Mouse (Mus musculus) G1E (cell line): ENCODE measurements around the gene 1810010H24Rik.

Experiments used
- CTCF ChIP-seq: IDR thresholded peaks from 2 replicates; pipeline ENCODE4 v1.5.1; 2012; ENCODE audit warnings: low read depth, low read length, inconsistent platforms, mixed read lengths
- GATA1 ChIP-seq: IDR thresholded peaks from 2 replicates; pipeline ENCODE4 v1.6.1; 2012; ENCODE audit warnings: borderline replicate concordance, low read length, inconsistent platforms, mixed read lengths
- GATA2 ChIP-seq: IDR thresholded peaks from 2 replicates; pipeline ENCODE4 v1.6.1; 2012; ENCODE audit warnings: low read depth, low read length, inconsistent platforms, borderline replicate concordance
- POLR2AphosphoS5 ChIP-seq: IDR thresholded peaks from 2 replicates; pipeline ENCODE4 v1.6.1; 2012; ENCODE audit warnings: low read depth, low read length, inconsistent platforms; ENCODE audit not compliant: insufficient replicate concordance
- TAL1 ChIP-seq: conservative IDR thresholded peaks from 2 replicates; pipeline ENCODE4 v1.6.1; 2012; ENCODE audit warnings: low read depth, low read length, inconsistent platforms, mixed read lengths

GRCm38 (mm10) chr11:107046766-107047620 is 21.5 kb downstream of the 1810010H24Rik start:
- TF ChIP-seq CTCF (no peak), GATA1 (no peak), TAL1 (no peak), GATA2 (no peak), POLR2AphosphoS5 (no peak)
